Mouse (Mus musculus): ENCODE measurements around the gene Lpin3. TPM values are rescaled to one million over a fixed set of nuclear protein-coding genes. Genes with fewer than 3 reads are reported as not detected.

Lpin3 gene
- total and polyA plus RNA-seq, 3 experiments: 1.1 TPM; not detected in 2

- TF ChIP-seq CHD2 (IDR thresholded peaks at IDR 0.05; ENCODE audit: low read length): no peak
- no peak for TF ChIP-seq BHLHE40 (IDR thresholded peaks at IDR 0.05; ENCODE audit: low read depth, low read length)
- TF ChIP-seq ELF1 (IDR thresholded peaks at IDR 0.05; ENCODE audit: low read depth, low read length): no peak
- no peak for TF ChIP-seq TCF12 (IDR thresholded peaks at IDR 0.05; ENCODE audit: low read depth, low read length)
- no peak for TF ChIP-seq HCFC1 (IDR thresholded peaks at IDR 0.05; ENCODE audit: low read depth, low read length)
- no peak for TF ChIP-seq MXI1 (IDR thresholded peaks at IDR 0.05; ENCODE audit: low read depth, low read length)
- no peak for TF ChIP-seq POLR2AphosphoS2 (IDR thresholded peaks at IDR 0.05; ENCODE audit: low read depth, low read length)
- in situ Hi-C loops (cut with MboI; ENCODE audit: low pct_ligation_motif_present, low pct_unique_long_range_greater_than_20kb, low sequenced_read_pairs): no loop called here
- no peak overlapping the region for H3K4me3 ChIP-seq (replicated peaks in 1 of 3; ENCODE audit: low read depth in 2 of 3, low read length in 2 of 3, poor library complexity in 1 of 3)
These were observed 21.4 kb downstream of the Lpin3 start for GRCm38 (mm10) chr2:160901656-160902412.

GRCm38 (mm10) chr2:160905301-160905700 lies 24.8 kb downstream of the Lpin3 start:
- Histone ChIP-seq H3K27me3 (replicated peaks) (peaks cover 48% of the 10 kb centered on the region), H3K4me2 (ENCODE audit: insufficient read depth, low read depth, poor library complexity, severe bottlenecking) (no peak overlapping the region), H3K79me2 (replicated peaks; ENCODE audit: control insufficient read depth, extremely low read depth, insufficient read depth, poor library complexity, severe bottlenecking) (no peaks in the 10 kb centered on the region), H3K27ac (ENCODE audit: insufficient read depth, low read depth) (no peak overlapping the region), H3K36me3 (replicated peaks in 1 of 2; ENCODE audit: control insufficient read depth in 1 of 2, insufficient read depth in 1 of 2, low read length in 1 of 2) (no peaks in the 10 kb centered on the region), H3K4me3 (replicated peaks in 1 of 3; ENCODE audit: low read depth in 2 of 3, low read length in 2 of 3, poor library complexity in 1 of 3) (no peak overlapping the region), H3K4me1 (ENCODE audit: control insufficient read depth in 1 of 2, insufficient read depth in 2 of 2) (peaks cover 0 to 5% of the 10 kb centered on the region in 2 experiments; a peak in 1 of 4 replicates), H3K9ac (ENCODE audit: insufficient read depth, low read depth) (no peak overlapping the region), H3K9me3 (replicated peaks; ENCODE audit: low read length) (no peaks in the 10 kb centered on the region)
- TF ChIP-seq NRF1 (IDR thresholded peaks at IDR 0.05; ENCODE audit: low read depth, low read length) (no peak), EP300 (IDR thresholded peaks at IDR 0.05; ENCODE audit: low read length) (no peak), MAX (IDR thresholded peaks at IDR 0.05; ENCODE audit: low read length) (no peak), MXI1 (IDR thresholded peaks at IDR 0.05; ENCODE audit: low read depth, low read length) (no peak), CTCF (conservative IDR thresholded peaks at IDR 0.05 in 1 of 2, IDR thresholded peaks at IDR 0.05 in 1 of 2; ENCODE audit: low read depth in 2 of 2, low read length in 2 of 2) (no peak), MAFK (IDR thresholded peaks at IDR 0.05; ENCODE audit: insufficient replicate concordance, low read length) (no peak), USF1 (IDR thresholded peaks at IDR 0.05; ENCODE audit: low read depth, low read length) (no peak), MYC (IDR thresholded peaks at IDR 0.05; ENCODE audit: low read depth, low read length) (no peak), ZC3H11A (IDR thresholded peaks at IDR 0.05; ENCODE audit: low read depth, low read length) (no peak), UBTF (IDR thresholded peaks at IDR 0.05; ENCODE audit: low read depth, low read length) (no peak), PAX5 (IDR thresholded peaks at IDR 0.05; ENCODE audit: low read length) (no peak), POLR2AphosphoS2 (IDR thresholded peaks at IDR 0.05; ENCODE audit: low read depth, low read length) (no peak), RCOR1 (conservative IDR thresholded peaks at IDR 0.05; ENCODE audit: low read depth, low read length) (no peak)
- in situ Hi-C loops (cut with MboI; ENCODE audit: low pct_ligation_motif_present, low pct_unique_long_range_greater_than_20kb, low sequenced_read_pairs): no loop called here
- no peak for DNase-seq (ENCODE audit: extremely low read depth)
- dilution Hi-C loops (cut with MboI; ENCODE audit: extremely low pct_ligation_motif_present, extremely low pct_unique_long_range_greater_than_20kb, low sequenced_read_pairs): no loop called here

More at GRCm38 (mm10) chr2:160901656-160902412, 21.4 kb downstream of the Lpin3 start:
- Histone ChIP-seq H3K27me3 (replicated peaks) (peaks cover 55% of the 10 kb centered on the region), H3K9ac (ENCODE audit: insufficient read depth, low read depth) (no peak overlapping the region), H3K79me2 (replicated peaks; ENCODE audit: control insufficient read depth, extremely low read depth, insufficient read depth, poor library complexity, severe bottlenecking) (no peaks in the 10 kb centered on the region), H3K27ac (ENCODE audit: insufficient read depth, low read depth) (no peak overlapping the region), H3K9me3 (replicated peaks; ENCODE audit: low read length) (peaks cover under 1% of the 10 kb centered on the region), H3K36me3 (replicated peaks in 1 of 2; ENCODE audit: control insufficient read depth in 1 of 2, insufficient read depth in 1 of 2, low read length in 1 of 2) (no peaks in the 10 kb centered on the region), H3K4me1 (ENCODE audit: control insufficient read depth in 1 of 2, insufficient read depth in 2 of 2) (no peaks in the 10 kb centered on the region), H3K4me2 (ENCODE audit: insufficient read depth, low read depth, poor library complexity, severe bottlenecking) (no peak overlapping the region)
- dilution Hi-C loops (cut with MboI; ENCODE audit: extremely low pct_ligation_motif_present, extremely low pct_unique_long_range_greater_than_20kb, low sequenced_read_pairs): no loop called here
- no peak for DNase-seq (ENCODE audit: extremely low read depth)

All from CH12.LX (cell line).